Mouse (Mus musculus) kidney, adult 2 months (tissue): ENCODE measurements at regions not wholly inside any gene's neighbourhood (a gene's known extent, or its start where the extent isn't known, plus 50 kb on each side); places are given as distances from the start of the nearest gene placed in this dataset.

Source experiments
- DNase-seq: peaks from one replicate; pipeline ENCODE4 v3.0.0; 2021
- H3K27ac ChIP-seq: fragments of 200-500 bp; 2 replicates; pipeline ENCODE4 v1.5.1; 2012; ENCODE audit warnings: low read depth, low read length, control low read depth, inconsistent platforms; ENCODE audit not compliant: insufficient read depth
- H3K27me3 ChIP-seq: fragments of 200-500 bp; replicated peaks from 2 replicates; pipeline ENCODE4 v1.6.1; 2012; ENCODE audit warnings: mild to moderate bottlenecking, moderate library complexity, low read length, inconsistent platforms; ENCODE audit not compliant: control insufficient read depth, insufficient read depth
- H3K36me3 ChIP-seq: fragments of 200-500 bp; 2 replicates; pipeline ENCODE4 v1.6.1; 2012; ENCODE audit warnings: mild to moderate bottlenecking, moderate library complexity, low read length, inconsistent platforms; ENCODE audit not compliant: control insufficient read depth, insufficient read depth
- H3K4me1 ChIP-seq: fragments of 200-500 bp; 2 replicates; pipeline ENCODE4 v1.6.1; 2011; ENCODE audit warnings: low read length; ENCODE audit not compliant: control insufficient read depth, insufficient read depth
- H3K4me3 ChIP-seq: fragments of 200-500 bp; 2 replicates; pipeline ENCODE4 v1.5.1; 2011; ENCODE audit warnings: mild to moderate bottlenecking, low read depth, low read length, control low read depth; ENCODE audit not compliant: insufficient read depth
- CTCF ChIP-seq: fragments of 200-500 bp; conservative IDR thresholded peaks from 2 replicates; pipeline ENCODE4 v1.5.1; 2011; ENCODE audit warnings: low read depth, mild to moderate bottlenecking, control low read depth, low read length, moderate library complexity, mixed read lengths; ENCODE audit not compliant: insufficient read depth, insufficient read length
- POLR2A ChIP-seq: fragments of 200-500 bp; IDR thresholded peaks from one replicate; pipeline ENCODE4 v1.6.1; 2011; ENCODE audit warnings: low read depth, low read length, control low read depth
- WGBS: fragments of 180-500 bp; shearing (Covaris S2); methylation state at CpG from one replicate; pipeline ENCODE4 v1.1.7; 2018; 5-methylcytosine and 5-hydroxymethylcytosine counted together

DNA sequence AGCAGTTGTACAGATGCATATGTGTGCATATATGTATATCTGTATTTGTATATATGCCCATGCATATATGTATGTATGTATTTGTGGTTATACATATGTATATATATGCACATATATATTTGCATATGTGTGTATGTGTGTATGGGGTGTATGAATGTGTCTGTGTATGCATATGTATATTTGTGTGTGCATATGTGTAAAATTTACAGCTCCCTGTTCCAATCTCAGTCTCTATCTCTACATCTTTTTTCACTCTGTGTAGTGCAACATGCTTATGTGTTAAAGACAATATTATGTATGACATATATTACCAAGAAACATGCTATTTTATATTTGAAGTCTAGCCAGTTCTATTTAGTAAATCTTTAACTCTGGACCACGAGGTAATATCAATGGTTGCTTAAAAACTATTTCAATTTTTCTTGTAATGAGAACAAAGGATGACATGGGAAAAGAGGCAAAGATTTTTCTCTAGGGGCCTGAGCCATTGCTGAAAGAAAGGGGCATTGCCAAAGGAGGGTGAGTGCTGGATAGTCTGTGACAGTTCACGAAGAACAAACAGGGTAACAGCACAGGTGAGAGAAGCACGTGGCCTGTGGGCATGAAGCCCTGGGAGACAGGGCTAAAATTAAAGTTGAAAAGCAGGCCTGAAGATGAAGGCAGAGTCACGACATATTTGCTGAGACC lies 769.0 kb downstream of the Ryr2 start:
- Histone ChIP-seq H3K4me1 (no peaks in the 10 kb centered on the region), H3K27ac (no peak overlapping the region), H3K27me3 (no peaks in the 10 kb centered on the region), H3K4me3 (no peak overlapping the region), H3K36me3 (no peaks in the 10 kb centered on the region)
- WGBS = 59% methylated on average over 4 of the region's 4 CpGs
- DNase-seq = no peak
- TF ChIP-seq CTCF (no peak), POLR2A (no peak)

DNA sequence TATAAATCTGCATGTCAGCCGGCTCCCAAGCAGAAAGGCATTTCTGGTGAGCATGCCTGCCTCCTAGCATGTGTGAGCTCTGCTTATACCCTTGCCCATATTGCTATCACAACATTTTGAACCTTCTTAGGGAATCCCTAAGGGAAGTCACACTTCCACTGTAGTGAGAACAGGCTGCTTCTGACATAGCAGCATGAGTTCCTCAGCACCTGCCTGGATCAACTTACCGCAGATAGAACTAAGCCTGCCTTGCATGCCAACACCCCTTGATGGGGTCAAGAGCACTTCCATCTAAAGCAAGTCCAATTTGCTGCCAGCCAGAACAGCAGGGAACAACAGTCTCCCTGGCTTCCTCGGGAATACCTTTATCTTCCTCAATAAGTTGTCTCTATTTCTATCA lies 769.8 kb downstream of the Ryr2 start:
- no peak for DNase-seq
- no peak overlapping the region for H3K27ac ChIP-seq
- H3K27me3 ChIP-seq = no peaks in the 10 kb centered on the region
- no peaks in the 10 kb centered on the region for H3K36me3 ChIP-seq
- no peaks in the 10 kb centered on the region for H3K4me1 ChIP-seq
- WGBS = 73% methylated on average over 3 of the region's 3 CpGs
- H3K4me3 ChIP-seq = no peak overlapping the region
- TF ChIP-seq POLR2A = no peak

DNA sequence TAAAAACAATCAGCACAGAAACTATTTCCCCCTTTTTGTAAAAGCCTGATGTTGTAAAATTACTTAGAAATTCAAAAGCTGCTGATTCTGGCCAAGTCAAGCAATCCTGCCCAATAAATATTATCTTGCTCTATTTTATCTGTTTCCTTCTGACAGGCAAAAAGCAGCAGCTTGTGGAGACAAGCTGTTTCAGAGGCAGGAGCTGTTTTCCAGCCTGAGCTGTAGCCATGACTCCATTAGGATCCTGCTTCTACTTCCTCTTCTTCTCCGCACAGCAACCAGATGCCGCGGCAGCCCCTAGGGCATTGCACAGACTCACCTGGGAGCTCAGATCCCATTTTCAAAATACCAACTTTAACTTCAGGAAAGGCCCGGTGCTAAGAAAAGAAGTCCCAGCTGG lies 774.8 kb downstream of the Ryr2 start:
- no peaks in the 10 kb centered on the region for H3K27me3 ChIP-seq
- no peak overlapping the region for H3K4me3 ChIP-seq
- no peaks in the 10 kb centered on the region for H3K36me3 ChIP-seq
- WGBS = 71% methylated on average over 4 of the region's 4 CpGs
- no peak overlapping the region for H3K27ac ChIP-seq
- no peak for TF ChIP-seq CTCF
- no peak for TF ChIP-seq POLR2A
- no peaks in the 10 kb centered on the region for H3K4me1 ChIP-seq
- DNase-seq = no peak

DNA sequence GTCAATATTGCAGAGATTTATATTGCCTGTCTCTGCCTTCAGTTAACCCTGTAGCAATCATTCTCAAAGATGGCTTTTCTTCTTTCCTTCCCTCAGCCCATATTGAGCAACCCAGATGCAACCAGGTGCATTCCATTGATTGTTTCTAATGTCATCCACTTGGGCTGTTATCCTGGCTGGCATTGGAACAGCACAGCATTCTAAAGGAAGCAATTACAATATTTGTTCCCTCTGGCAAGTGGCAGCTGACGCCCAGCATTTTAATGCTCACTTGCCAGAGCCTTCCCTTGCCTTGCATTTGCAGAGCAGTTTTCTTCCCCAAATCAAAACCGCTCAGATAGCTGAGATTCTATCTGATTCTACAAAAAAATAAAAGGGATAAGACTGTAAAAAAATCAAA lies 798.0 kb downstream of the Ryr2 start:
- H3K36me3 ChIP-seq = no peaks in the 10 kb centered on the region
- DNase-seq = no peak
- H3K4me3 ChIP-seq = no peak overlapping the region
- H3K4me1 ChIP-seq = no peaks in the 10 kb centered on the region
- TF ChIP-seq POLR2A (no peak), CTCF (no peak)
- WGBS = 82% methylated on average over 2 of the region's 2 CpGs
- H3K27me3 ChIP-seq = no peaks in the 10 kb centered on the region
- H3K27ac ChIP-seq = no peak overlapping the region

DNA sequence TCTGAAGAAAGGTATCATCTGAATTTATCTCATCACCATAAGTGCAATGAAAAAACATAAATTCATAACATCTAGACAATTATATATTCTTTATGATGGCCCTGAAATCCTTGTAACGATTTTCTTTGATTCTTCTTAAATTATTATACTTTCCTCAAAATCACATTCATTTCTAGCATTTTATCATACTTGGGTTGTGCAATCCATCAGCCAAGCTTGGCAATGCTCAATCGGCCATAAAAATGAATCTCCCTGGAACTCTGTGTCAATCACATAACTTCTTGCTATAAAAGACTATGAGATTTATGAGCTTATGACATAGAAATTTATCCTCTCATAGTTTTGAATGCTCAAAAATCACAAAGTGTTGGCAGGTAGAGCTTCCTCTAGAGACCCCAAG lies 811.3 kb downstream of the Ryr2 start:
- TF ChIP-seq POLR2A = no peak
- TF ChIP-seq CTCF = no peak
- Histone ChIP-seq H3K36me3 (no peaks in the 10 kb centered on the region), H3K4me3 (no peak overlapping the region), H3K27ac (no peak overlapping the region), H3K27me3 (no peaks in the 10 kb centered on the region), H3K4me1 (no peaks in the 10 kb centered on the region)
- no peak for DNase-seq
- WGBS = 73% methylated on average over 2 of the region's 2 CpGs

DNA sequence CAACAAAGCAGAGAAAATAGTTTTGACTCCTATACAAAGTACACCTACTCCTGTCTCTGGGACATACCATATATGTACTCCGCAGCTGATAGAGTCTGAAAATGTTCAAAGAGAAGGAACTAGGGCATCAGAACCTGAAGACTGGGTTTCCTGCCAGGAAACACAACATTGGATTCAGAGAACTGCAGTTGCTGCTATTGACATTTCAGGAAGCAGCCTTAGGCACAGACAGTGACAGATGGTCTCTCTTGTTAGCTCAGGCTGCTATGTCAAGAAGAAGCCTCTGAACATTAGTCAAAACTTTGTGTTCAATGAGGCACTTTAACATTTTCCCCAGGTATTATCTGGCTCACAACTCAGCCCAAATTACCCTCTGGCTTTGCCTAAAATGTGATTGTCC lies 812.1 kb downstream of the Ryr2 start:
- DNase-seq = no peak
- Histone ChIP-seq H3K4me3 (no peak overlapping the region), H3K27ac (no peak overlapping the region), H3K36me3 (no peaks in the 10 kb centered on the region), H3K4me1 (no peaks in the 10 kb centered on the region), H3K27me3 (no peaks in the 10 kb centered on the region)
- no peak for TF ChIP-seq POLR2A
- no peak for TF ChIP-seq CTCF
- 74% methylated on average over 1 of the region's 1 CpGs for WGBS

DNA sequence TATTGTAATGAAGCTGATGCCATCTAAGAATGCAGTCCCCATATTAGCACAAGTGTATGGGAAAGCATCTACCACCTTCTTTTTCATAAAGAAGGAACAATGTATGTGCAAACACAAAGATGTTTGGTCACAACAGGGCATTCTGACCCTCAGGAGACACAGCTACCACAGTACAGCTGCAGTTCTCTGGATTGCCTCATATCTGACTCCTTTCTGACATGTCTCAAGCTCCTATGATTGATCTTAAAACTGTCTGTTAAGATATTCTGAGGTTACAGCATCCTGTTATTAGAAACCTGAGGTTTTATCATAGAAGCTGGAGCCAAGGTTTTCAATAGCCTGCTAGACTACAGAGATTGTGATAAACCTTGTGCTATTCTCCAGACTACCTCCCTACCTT lies 813.0 kb downstream of the Ryr2 start:
- TF ChIP-seq POLR2A (no peak), CTCF (no peak)
- Histone ChIP-seq H3K27ac (no peak overlapping the region), H3K27me3 (no peaks in the 10 kb centered on the region), H3K4me3 (no peak overlapping the region), H3K4me1 (no peaks in the 10 kb centered on the region), H3K36me3 (no peaks in the 10 kb centered on the region)
- no peak for DNase-seq
